Mouse (Mus musculus): Measurements from ENCODE around the gene Trappc10. TPM values are rescaled to one million over a fixed set of nuclear protein-coding genes. Genes with fewer than 3 reads are reported as not detected.
A peak's percentile ranks its signal among the peaks of the same experiment; 100 is the strongest.

Gene Trappc10
- polyA plus RNA-seq, 1 experiment = 41.8 TPM

GRCm38 (mm10) chr10:78287465-78288132, 43.2 kb upstream of the Trappc10 start:
- DNase-seq (ENCODE audit: low read depth in 1 of 2, low spot score in 2 of 2) = no peak
- H3K36me3 ChIP-seq (ENCODE audit: control insufficient read depth, insufficient read depth, low read length) = peaks cover 41% of the 10 kb centered on the region
- H3K4me1 ChIP-seq (ENCODE audit: control insufficient read depth, insufficient read depth, insufficient read length) = no peaks in the 10 kb centered on the region
- H3K27me3 ChIP-seq (ENCODE audit: control insufficient read depth, insufficient read depth, low read length) = no peaks in the 10 kb centered on the region
- TF ChIP-seq CTCF (IDR thresholded peaks at IDR 0.05; ENCODE audit: extremely low read depth, insufficient read depth, insufficient read length, insufficient replicate concordance) (no peak), POLR2A (IDR thresholded peaks at IDR 0.05; ENCODE audit: low read depth, low read length) (no peak)
- no peak overlapping the region for H3K27ac ChIP-seq (ENCODE audit: insufficient read depth, low read length)
- 89% methylated on average over 22 of the region's 22 CpGs for WGBS
- no peak overlapping the region for H3K4me3 ChIP-seq (ENCODE audit: extremely low read depth, insufficient read depth, insufficient read length)

GRCm38 (mm10) chr10:78285959-78286358, 41.5 kb upstream of the Trappc10 start:
- WGBS = 82% methylated on average over 4 of the region's 4 CpGs
- TF ChIP-seq CTCF (IDR thresholded peaks at IDR 0.05; ENCODE audit: extremely low read depth, insufficient read depth, insufficient read length, insufficient replicate concordance) (no peak), POLR2A (IDR thresholded peaks at IDR 0.05; ENCODE audit: low read depth, low read length) (no peak)
- peaks cover 49% of the 10 kb centered on the region for H3K36me3 ChIP-seq (ENCODE audit: control insufficient read depth, insufficient read depth, low read length)
- H3K4me3 ChIP-seq (ENCODE audit: extremely low read depth, insufficient read depth, insufficient read length) = no peak overlapping the region
- no peak for DNase-seq (ENCODE audit: low read depth in 1 of 2, low spot score in 2 of 2)
- no peaks in the 10 kb centered on the region for H3K4me1 ChIP-seq (ENCODE audit: control insufficient read depth, insufficient read depth, insufficient read length)
- no peaks in the 10 kb centered on the region for H3K27me3 ChIP-seq (ENCODE audit: control insufficient read depth, insufficient read depth, low read length)
- no peak overlapping the region for H3K27ac ChIP-seq (ENCODE audit: insufficient read depth, low read length)

- TF ChIP-seq POLR2A (IDR thresholded peaks at IDR 0.05; ENCODE audit: low read depth, low read length) = no peak
- TF ChIP-seq CTCF (IDR thresholded peaks at IDR 0.05; ENCODE audit: extremely low read depth, insufficient read depth, insufficient read length, insufficient replicate concordance) = no peak
- 61% methylated on average over 6 of the region's 6 CpGs for WGBS
- no peaks in the 10 kb centered on the region for H3K27me3 ChIP-seq (ENCODE audit: control insufficient read depth, insufficient read depth, low read length)
- H3K36me3 ChIP-seq (ENCODE audit: control insufficient read depth, insufficient read depth, low read length) = peaks cover 53% of the 10 kb centered on the region
- H3K27ac ChIP-seq (ENCODE audit: insufficient read depth, low read length) = no peak overlapping the region
- no peak for DNase-seq (ENCODE audit: low read depth in 1 of 2, low spot score in 2 of 2)
- no peak overlapping the region for H3K4me3 ChIP-seq (ENCODE audit: extremely low read depth, insufficient read depth, insufficient read length)
- no peaks in the 10 kb centered on the region for H3K4me1 ChIP-seq (ENCODE audit: control insufficient read depth, insufficient read depth, insufficient read length)
Measured at GRCm38 (mm10) chr10:78285409-78285808, 41.0 kb upstream of the Trappc10 start.

- TF ChIP-seq CTCF (IDR thresholded peaks at IDR 0.05; ENCODE audit: extremely low read depth, insufficient read depth, insufficient read length, insufficient replicate concordance) (no peak), POLR2A (IDR thresholded peaks at IDR 0.05; ENCODE audit: low read depth, low read length) (no peak)
- Histone ChIP-seq H3K27me3 (ENCODE audit: control insufficient read depth, insufficient read depth, low read length) (no peaks in the 10 kb centered on the region), H3K4me1 (ENCODE audit: control insufficient read depth, insufficient read depth, insufficient read length) (no peaks in the 10 kb centered on the region), H3K36me3 (ENCODE audit: control insufficient read depth, insufficient read depth, low read length) (peaks cover 57% of the 10 kb centered on the region), H3K4me3 (ENCODE audit: extremely low read depth, insufficient read depth, insufficient read length) (no peak overlapping the region), H3K27ac (ENCODE audit: insufficient read depth, low read length) (no peak overlapping the region)
- WGBS = 23% methylated on average over 12 of the region's 12 CpGs
- no peak for DNase-seq (ENCODE audit: low read depth in 1 of 2, low spot score in 2 of 2)
Measured at GRCm38 (mm10) chr10:78284812-78285211, 40.4 kb upstream of the Trappc10 start.

GRCm38 (mm10) chr10:78282411-78282810, 38.0 kb upstream of the Trappc10 start:
- Histone ChIP-seq H3K36me3 (ENCODE audit: control insufficient read depth, insufficient read depth, low read length) (peaks cover 57% of the 10 kb centered on the region), H3K4me1 (ENCODE audit: control insufficient read depth, insufficient read depth, insufficient read length) (no peaks in the 10 kb centered on the region), H3K27ac (ENCODE audit: insufficient read depth, low read length) (no peak overlapping the region), H3K4me3 (ENCODE audit: extremely low read depth, insufficient read depth, insufficient read length) (no peak overlapping the region), H3K27me3 (ENCODE audit: control insufficient read depth, insufficient read depth, low read length) (no peaks in the 10 kb centered on the region)
- no peak for DNase-seq (ENCODE audit: low read depth in 1 of 2, low spot score in 2 of 2)
- 80% methylated on average over 4 of the region's 4 CpGs for WGBS
- no peak for TF ChIP-seq POLR2A (IDR thresholded peaks at IDR 0.05; ENCODE audit: low read depth, low read length)

- H3K4me3 ChIP-seq (ENCODE audit: extremely low read depth, insufficient read depth, insufficient read length) = no peak overlapping the region
- no peaks in the 10 kb centered on the region for H3K4me1 ChIP-seq (ENCODE audit: control insufficient read depth, insufficient read depth, insufficient read length)
- H3K36me3 ChIP-seq (ENCODE audit: control insufficient read depth, insufficient read depth, low read length) = peaks cover 45% of the 10 kb centered on the region
- DNase-seq (ENCODE audit: low read depth in 1 of 2, low spot score in 2 of 2) = no peak
- no peaks in the 10 kb centered on the region for H3K27me3 ChIP-seq (ENCODE audit: control insufficient read depth, insufficient read depth, low read length)
- no peak for TF ChIP-seq POLR2A (IDR thresholded peaks at IDR 0.05; ENCODE audit: low read depth, low read length)
- no peak for TF ChIP-seq CTCF (IDR thresholded peaks at IDR 0.05; ENCODE audit: extremely low read depth, insufficient read depth, insufficient read length, insufficient replicate concordance)
- 87% methylated on average over 9 of the region's 9 CpGs for WGBS
- no peak overlapping the region for H3K27ac ChIP-seq (ENCODE audit: insufficient read depth, low read length)
Measured at GRCm38 (mm10) chr10:78280486-78280885, 36.0 kb upstream of the Trappc10 start.

GRCm38 (mm10) chr10:78279210-78279609, 34.8 kb upstream of the Trappc10 start:
- peak in 1 of 2 experiments; percentile 32 for DNase-seq (ENCODE audit: low read depth in 1 of 2, low spot score in 2 of 2)
- H3K36me3 ChIP-seq (ENCODE audit: control insufficient read depth, insufficient read depth, low read length) = peaks cover 42% of the 10 kb centered on the region
- TF ChIP-seq POLR2A (IDR thresholded peaks at IDR 0.05; ENCODE audit: low read depth, low read length) (no peak), CTCF (IDR thresholded peaks at IDR 0.05; ENCODE audit: extremely low read depth, insufficient read depth, insufficient read length, insufficient replicate concordance) (peak; percentile 86; the same call in 1 of the 2 replicates)
- no peaks in the 10 kb centered on the region for H3K27me3 ChIP-seq (ENCODE audit: control insufficient read depth, insufficient read depth, low read length)
- H3K4me3 ChIP-seq (ENCODE audit: extremely low read depth, insufficient read depth, insufficient read length) = no peak overlapping the region
- no peaks in the 10 kb centered on the region for H3K4me1 ChIP-seq (ENCODE audit: control insufficient read depth, insufficient read depth, insufficient read length)
- no peak overlapping the region for H3K27ac ChIP-seq (ENCODE audit: insufficient read depth, low read length)
- 60% methylated on average over 8 of the region's 8 CpGs for WGBS

Measured in spleen, adult 2 months (tissue).